Mouse (Mus musculus) lung, postnatal 0 days (tissue): Measurements from ENCODE around the gene Lrp10.

ENCODE experiments used
- CTCF ChIP-seq: IDR thresholded peaks from 2 replicates; pipeline ENCODE4 v1.5.1; 2016; ENCODE audit warnings: antibody characterized with exemption, mild to moderate bottlenecking
- EP300 ChIP-seq: IDR thresholded peaks from 2 replicates; pipeline ENCODE4 v1.6.1; 2016; ENCODE audit warnings: antibody characterized with exemption, mild to moderate bottlenecking, control low read depth

DNA sequence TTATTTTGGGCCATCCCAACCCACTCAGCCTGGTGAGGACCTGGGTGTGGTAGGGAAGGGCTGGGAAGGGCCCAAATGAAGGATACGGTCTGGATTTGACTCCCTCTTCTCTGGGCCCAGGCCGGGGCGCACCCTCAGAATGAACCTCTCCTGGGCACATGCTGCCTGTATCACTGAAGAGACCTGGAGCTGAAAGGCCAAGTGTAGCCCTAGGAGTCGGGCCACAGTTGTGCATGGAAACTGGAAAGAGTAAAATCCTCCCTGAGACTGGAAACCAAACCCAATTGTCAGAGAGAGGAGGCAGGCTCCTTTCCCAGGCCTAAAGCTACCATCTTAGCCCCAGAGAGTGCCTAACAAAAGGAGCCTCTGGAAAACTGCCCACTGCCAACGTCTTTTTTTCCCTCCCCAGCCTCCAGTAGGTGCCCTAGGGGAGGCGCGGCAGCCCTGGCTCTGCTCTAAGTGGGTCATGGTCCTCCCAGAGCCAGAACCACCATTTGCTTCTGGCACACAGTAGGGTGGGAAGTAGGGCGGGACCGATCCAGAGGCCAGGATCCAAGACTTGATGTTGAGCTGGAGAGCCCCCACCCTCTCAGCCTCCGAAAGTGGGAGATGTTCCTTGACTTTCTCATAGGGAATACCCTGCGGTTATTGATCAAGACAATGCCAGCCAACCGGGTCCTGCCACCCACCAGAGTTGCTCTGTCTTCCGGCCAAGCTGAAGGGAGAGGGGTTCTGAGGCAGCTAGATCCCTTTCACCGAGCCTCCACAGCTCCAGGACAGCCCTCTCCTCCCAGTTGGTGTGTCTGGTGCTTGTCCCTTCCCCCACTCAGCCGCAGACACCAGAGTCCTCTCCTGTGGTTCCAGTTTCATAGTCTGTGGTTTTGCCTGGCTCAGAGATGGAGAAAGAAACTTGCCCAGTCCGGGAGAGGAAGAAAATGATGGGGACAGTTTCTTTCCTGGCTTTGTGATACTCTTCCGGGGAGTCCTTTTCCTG is 30.8 kb upstream of the Lrp10 start:
- TF ChIP-seq CTCF: no peak
- TF ChIP-seq EP300: no peak
